Mouse (Mus musculus): ENCODE measurements at regions not wholly inside any gene's neighbourhood (a gene's known extent, or its start where the extent isn't known, plus 50 kb on each side); places are given as distances from the start of the nearest gene placed in this dataset.

DNA sequence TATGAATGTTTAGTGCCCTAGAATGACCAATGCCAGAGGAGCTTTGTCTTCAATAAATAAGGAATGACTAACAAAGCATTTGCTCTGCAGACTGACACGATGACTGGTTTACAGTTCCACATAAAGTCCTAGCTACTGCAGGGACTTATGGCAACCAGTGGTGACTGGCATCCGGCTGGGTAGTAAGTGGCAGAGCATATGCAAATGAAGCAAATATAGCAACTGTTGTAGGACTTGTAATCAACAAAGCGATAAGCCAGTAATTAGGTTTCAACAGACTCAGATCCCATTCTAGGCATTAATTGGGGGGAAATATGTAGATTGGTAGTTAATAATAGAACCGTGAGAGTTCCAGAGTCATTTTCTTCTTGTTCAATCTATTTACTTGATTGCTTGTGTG, 379.2 kb upstream of the Sptlc3 start:
- DNase-seq (ENCODE audit: low spot score), result no peak

DNA sequence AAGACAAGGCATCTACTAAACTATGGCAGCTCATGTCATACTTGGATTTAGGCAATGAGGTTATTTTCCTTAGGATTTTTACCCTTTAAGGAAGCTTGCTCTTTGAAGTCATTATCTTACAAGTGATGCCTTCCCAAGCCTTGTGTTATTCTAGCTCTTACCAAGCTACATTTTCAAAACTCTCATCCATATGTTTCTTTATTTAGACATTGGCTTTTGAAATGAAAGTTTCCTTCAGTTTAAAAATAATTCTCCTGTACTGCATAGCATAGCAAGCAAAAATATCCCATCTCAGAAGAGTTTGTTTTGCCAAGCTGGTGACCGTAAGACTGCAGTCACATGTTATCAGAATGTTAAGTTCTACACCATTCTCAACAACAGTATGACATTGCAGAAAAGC, 372.8 kb upstream of the Sptlc3 start:
- DNase-seq (ENCODE audit: low spot score), result no peak

DNA sequence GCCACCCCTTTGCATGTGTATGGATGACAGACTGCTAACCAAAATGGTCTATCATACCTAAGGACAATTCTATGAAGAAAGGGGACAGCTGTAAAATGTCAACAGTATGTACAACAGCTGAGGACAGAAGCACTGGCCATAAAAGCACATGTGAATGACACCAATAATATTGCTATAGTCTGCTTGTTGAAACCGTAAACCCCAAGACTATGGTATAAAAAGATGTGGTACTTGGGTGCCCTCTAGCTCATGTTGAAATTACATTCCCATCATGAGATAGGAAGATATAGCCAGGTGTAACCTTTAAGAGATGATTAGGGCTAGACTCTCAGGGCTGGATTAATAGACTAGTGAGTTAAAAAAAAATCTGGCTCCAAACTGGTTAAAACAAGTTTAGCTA, 361.6 kb upstream of the Sptlc3 start:
- no peak for DNase-seq (ENCODE audit: low spot score)

DNA sequence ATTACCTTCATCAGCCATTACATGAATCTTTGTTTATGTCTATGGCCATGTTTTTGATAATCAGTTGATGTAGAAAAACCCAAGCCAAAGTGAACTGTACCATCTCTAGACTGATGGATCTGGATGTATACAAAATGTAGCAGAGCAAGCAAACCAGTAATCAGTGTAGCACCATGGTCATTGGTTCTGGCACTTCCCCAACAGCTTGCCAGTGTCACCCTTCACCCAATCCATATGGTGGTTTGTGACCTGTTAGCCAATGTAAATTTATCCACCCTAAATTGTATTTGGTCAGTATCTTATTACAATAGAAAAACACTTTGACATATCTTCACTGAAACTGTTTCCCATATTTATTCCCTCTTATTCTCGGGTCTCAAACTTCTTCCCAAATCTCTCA, 346.7 kb upstream of the Sptlc3 start:
- no peak for DNase-seq (ENCODE audit: low spot score)

DNA sequence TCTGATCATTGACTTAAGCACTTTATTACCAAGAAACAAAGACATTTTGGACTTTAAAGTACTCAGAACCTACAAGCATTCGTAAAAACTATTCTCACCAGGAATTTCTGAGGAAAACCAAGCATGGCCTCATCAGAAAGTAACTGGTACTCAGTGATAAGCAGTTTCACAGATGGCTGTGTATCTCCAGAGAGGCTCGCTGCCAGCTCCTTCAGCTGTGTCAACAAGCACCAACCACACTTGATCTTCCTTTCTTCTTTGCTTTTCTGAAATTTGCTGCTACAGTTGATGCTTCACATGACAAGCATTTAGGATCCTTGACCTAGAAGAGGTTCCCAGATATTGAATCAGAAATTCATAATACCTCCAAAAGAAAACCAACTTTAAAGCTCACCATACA, 314.1 kb upstream of the Sptlc3 start:
- peak; percentile 4 for DNase-seq (ENCODE audit: low spot score)

DNA sequence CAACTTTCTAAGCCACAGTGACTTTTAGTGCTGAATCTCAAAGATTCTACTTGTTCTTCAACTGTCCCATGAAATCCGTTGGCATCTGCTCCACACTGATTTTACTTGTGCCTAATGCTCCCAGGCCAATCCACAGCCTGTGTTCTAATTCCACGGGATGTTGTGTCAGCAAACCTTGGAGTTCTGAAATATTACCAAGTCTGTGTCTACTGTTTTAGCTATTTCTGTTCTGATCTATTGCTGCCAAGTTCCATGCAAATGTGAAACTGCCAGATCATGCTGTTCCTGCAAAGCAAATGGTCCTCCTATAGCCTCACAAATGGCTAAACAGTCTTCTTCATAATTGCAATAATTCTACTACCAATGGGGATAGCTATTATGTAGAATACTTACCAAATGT, 295.4 kb upstream of the Sptlc3 start:
- no peak for DNase-seq (ENCODE audit: low spot score)

DNA sequence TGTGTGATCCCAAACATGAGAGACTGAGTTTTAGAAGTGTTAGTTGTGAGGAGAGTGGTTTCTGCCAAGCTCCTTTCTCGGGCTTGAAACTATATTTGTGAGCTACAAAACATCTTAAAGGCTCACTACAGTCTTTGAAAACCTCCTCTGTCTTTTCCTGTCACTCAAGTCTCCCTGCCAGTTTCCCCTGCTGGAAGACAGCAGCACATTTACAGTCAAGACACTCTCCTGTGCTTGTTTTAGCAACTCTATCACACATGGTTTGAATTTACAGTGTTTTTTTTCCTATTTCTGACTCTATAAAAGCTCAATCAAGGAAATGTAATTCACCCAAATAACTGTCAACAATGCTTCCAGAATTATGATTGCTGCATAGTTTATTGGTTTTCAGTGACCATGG, 286.1 kb upstream of the Sptlc3 start:
- no peak for DNase-seq (ENCODE audit: low spot score)

DNA sequence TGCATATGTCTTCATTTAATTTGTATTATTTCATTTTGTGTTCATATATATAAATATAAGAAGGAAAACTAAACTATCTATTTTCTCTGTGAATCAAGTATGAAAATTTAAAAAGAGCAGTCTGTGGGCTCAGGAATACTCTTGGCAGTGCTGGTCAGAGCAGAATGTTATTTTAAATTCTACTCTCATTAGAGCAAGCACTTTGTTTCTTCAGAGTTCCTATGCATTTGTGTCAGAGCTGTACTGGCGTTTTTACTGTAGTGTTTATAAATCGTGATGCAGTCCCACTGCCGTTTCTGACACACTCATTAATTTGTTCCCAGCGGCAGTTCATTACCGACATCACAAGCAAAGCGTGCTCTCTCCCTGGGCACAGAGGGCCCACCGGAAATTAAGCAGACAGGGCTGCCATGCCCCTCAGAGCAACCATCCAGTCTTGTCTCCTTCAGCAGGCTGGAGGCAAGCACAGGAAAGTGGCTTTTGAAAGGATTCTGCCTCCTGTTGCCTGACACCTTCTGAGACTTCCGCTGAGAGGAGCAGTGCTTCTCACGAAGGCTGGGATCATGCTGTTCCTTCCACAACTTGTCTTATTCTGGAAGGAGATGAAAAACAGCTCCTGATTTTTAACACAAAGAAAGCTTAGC, 272.8 kb upstream of the Sptlc3 start:
- peak; percentile 23 for DNase-seq (ENCODE audit: low spot score)

DNA sequence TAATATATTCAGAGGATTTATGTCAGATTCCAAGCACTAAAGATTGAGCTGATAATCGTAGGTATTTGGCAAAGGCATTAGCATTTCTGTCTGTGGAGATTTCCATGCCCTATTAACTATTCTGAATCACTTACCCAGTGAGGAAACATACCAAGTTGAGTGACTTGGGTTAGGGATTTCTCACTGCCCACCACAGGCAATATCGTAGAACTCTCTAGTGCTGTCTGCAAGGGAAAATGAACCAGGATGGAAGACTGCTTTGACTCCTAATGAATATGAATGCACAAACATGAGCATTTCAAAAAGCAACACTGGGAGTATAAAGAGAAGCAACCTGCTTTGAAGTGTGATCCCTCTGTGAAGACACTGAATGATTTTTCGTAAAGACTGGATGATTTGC, 263.3 kb upstream of the Sptlc3 start:
- DNase-seq (ENCODE audit: low spot score), result no peak

DNA sequence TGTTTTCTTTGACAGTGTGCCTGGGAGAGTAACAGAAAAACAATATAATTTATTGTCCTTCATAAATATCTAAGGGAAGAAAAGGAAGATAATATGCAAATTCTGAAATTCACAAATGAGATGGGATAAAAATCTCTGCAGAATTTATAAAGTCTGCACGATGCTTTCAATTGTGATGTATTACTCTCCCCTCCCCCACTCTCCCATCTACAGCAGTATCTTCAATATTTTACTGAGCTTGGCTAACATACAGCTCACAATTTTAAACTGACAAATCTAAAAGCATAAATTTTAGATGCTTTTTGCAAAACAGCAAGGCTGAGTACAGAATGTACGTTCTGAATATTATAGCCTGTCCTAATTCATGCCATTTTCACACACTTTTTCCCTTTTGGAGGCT, 243.6 kb upstream of the Sptlc3 start:
- no peak for DNase-seq (ENCODE audit: low spot score)

DNA sequence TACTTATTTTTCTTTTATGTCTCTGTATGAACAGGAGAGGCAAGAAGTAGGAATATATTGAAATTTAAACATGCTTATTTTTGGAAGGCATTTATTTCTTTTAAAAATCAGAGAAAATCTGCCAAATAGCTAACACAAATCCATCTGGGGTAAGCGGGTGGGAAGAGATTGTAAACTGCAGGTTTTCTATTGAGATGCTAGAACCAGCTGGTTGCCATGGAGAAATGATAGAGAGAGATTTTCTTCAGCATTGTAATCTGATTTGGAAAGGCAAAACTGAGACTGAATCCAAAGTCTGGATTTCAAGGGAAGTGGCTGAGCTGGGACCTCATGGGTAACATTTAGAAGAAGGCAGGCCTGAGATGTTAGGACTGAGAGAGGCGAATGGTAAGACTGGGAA, 226.6 kb upstream of the Sptlc3 start:
- DNase-seq (ENCODE audit: low spot score), result no peak

DNA sequence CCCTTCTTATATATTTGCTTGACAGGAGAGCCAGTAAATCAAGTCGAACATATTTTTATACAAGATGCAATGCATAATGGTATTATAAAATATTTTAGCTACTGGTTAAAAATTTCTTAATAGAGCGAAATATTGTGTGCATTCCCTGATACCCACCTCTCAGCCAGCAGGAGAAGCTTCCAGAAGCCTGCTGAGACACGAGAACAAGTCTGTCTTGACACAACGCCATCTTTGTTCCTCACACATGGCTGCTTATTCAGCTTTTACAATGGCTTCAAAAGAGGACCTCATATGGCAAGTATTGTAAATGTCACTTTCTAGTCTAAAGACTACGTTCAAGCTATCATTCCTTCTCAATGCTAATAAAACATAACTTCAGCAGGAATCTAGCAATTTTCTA, 217.1 kb upstream of the Sptlc3 start:
- DNase-seq (ENCODE audit: low spot score), result no peak

DNA sequence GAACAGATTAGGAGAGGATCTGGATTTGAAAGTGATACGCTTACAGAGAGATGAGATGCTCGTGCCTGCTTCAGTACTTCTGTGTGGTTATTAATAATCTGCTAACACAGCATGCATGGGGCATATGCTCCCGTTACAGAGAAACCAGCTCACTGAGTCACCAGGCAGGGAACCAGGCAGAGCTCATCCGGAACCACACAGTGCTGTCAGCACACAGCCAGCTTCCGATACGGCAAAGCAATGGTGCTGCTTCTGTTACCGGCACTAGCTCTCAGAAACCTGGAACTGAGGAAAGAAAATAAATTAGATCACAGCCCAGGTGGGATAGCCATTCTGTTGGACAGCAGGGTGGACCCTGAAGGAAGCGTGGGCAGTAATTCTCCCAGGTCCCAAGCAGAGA, 216.1 kb upstream of the Sptlc3 start:
- no peak for DNase-seq (ENCODE audit: low spot score)

DNA sequence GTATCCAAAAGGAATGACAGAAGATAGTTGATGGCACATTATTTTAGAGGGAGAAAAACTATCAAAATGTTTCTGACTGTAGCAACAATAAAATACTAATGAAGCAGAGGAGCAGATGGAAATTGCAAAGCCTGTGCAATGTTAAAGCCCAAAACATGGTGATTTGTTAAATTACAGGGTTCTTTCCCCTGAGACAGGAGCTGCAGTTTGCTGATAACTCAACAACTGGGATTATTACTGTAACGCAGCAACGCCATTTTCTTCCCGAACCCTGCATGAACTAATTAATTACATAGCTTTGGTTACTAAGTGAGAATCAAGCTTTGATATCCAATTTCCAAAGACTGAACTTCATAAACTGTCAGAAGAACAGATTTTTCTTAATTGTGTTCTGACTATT, 212.7 kb upstream of the Sptlc3 start:
- no peak for DNase-seq (ENCODE audit: low spot score)

DNA sequence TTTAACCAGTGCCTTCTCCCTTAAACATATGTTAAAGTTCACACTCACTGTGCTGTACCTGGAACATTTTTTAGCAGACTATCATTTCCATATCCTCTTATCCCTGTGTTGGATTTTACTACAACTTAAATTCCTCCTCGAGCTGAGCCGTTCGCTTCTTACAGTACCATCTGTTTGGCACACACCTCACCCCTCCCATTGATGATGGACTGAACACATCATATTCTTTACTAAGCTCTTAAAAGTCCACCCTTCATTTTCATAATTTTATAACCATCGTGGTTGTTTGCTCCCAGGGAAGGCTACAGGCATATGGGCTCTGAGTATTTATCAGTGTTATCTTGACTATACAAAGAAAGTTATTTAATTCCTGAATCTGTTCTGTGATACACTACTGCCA, 209.4 kb upstream of the Sptlc3 start:
- DNase-seq (ENCODE audit: low spot score), result no peak

DNA sequence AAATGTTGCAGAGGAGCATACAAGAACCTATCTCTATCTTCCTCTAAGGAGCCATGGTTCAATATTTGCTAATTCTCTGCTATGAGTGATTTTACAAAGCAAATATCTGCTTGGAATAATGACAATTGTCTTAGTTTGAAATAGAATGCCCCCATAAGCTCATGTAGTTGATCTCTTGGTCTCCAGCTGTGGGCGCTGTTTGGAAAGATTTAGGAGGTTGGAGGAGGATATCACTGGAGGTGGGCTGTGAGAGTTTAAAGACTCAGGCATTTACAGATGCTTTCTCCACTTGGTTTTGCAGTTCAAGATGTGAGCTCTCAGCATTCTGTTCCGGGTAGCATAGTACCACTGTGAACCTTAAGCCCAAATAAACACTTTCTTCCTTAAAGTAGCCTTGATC, 207.3 kb upstream of the Sptlc3 start:
- DNase-seq (ENCODE audit: low spot score), result no peak

DNA sequence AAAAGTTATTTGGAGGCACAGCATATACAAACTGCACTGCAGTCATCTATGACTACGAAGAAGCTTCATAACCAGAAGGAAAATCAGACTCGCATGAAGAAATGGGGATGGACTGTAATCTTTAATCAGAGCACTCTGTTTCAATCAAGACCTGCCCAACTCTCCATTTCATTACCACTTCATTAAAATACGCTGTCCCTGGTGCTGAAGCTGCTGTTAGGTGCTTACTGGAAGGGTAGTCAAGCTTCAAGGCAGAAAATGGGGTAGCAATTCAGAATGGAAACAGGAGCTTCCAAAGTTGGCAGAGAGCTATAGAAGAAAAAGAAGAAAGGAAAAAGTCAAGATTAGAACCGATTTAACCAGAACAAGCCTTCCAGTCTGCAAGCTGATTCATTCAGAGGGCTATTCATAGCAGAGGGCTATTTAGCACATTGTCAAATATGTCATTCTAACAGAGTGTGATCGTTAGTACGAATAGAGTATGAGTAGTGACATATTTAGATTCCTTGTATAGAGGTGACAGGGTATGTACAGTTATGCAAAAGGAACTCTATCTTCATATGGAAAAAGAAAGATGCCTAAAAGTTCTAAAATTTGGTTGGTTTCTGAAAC, 195.1 kb upstream of the Sptlc3 start:
- peak; percentile 77 for DNase-seq (ENCODE audit: low spot score)

DNA sequence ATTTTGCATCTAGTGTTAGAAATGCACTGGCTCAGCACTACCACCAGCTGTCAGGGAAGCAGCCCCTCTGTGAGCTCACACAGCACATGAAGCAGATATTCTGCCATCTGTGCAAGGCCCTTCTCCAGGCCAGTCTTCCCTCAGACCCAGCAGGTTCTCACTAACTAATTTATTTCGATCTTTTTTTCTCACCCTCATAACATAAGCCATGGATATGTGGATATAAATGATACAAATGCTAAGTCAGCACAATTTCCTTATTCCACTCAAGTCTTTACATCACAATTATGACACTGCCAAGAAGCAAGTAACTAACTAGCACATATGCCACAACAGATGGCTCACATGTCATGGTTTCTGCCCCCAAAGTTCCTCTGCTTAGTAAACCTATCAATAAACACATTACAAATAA, 182.3 kb upstream of the Sptlc3 start:
- DNase-seq (ENCODE audit: low spot score), result no peak

DNA sequence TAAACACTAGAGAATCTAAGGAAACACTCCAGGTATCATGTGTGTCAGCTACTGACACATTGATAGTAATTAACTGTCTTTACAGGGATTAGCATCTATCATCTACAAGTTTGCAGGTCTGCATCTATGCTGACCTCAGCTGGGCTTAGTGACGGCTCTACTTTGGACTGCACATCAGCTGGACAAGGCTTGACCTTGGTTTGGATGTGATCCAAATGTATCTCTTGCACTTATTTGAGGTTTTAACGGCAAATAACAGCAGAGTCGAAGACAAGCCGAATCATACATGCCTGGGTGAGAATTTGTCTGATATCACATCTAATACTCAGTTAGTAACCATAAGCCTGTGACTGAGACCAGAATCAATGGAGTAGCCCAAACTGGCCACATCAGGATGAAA, 181.7 kb upstream of the Sptlc3 start:
- no peak for DNase-seq (ENCODE audit: low spot score)

DNA sequence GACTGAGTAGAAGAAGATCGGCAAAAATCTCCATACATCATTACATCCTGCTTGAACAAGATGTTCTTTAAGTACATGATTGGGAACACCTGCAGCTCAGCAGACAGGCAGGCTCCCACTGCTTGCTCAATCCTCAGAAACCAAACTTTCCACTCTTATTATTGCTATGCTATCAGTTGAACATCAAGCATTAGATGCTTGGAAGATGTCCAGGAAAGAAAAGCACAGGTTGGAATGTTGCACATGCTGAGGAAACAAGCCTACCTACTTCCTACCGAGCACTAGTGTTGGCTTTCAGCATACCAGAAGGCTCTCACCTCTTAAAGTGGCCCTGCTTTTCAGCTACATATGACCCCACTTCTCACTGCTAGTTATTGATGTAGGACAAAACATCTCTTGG, 171.2 kb upstream of the Sptlc3 start:
- no peak for DNase-seq (ENCODE audit: low spot score)

DNA sequence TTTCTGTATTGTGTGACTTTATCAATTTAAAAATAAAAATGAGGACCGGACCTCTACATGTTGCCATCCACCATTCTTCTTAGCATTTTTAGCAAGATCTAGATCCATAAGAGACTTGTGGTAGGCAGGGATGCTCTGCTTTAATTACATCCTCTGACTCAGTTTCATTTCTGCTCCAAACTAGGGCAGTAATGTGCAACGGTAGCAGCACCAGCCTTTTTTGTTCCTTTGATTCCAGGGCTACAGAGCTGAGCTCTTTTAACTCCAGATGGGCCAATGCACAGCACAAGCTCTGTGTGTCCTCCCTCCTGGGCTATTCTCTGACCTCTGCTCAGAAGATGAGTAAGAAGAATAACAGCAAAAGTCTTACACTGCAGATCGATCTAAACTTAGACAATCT, 168.2 kb upstream of the Sptlc3 start:
- DNase-seq (ENCODE audit: low spot score), result no peak

DNA sequence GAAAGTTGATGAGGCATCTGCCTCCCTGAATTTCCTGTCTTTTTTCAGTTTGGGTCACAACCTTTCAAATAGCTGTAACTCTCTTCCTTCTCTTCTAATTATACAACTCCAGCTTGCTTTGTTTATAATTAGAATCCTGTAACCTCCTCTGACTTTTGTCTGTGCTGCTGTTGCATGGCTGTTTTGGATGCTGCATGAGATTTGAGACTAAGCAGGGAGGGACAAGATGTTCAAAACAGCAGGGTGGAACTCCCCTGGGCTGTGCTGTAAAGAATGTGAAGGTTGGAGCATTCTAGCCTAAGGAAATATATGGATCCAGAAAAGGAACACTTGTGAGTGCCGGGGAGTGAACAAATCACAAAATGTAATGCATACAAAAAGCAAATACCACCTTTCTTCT, 159.0 kb upstream of the Sptlc3 start:
- DNase-seq (ENCODE audit: low spot score), result no peak

DNA sequence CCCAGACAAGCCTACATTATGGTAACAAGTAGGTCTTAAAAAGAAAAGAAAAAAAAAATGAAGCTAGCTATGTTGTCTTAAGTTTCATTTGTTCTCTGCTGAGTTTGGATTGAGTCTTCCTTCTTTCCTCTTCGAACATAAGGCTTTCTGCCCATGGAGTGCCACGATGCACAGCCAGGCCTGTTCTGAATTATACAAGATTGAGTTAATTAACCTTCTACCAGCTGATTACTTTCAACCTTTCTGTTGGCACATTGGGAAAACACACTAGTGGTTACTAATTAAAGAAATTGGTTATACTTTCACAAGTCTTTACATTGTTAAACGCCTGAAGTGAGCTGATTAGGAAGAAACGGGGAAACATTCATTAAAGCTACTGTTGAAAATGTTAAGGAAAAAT, 155.5 kb upstream of the Sptlc3 start:
- no peak for DNase-seq (ENCODE audit: low spot score)

DNA sequence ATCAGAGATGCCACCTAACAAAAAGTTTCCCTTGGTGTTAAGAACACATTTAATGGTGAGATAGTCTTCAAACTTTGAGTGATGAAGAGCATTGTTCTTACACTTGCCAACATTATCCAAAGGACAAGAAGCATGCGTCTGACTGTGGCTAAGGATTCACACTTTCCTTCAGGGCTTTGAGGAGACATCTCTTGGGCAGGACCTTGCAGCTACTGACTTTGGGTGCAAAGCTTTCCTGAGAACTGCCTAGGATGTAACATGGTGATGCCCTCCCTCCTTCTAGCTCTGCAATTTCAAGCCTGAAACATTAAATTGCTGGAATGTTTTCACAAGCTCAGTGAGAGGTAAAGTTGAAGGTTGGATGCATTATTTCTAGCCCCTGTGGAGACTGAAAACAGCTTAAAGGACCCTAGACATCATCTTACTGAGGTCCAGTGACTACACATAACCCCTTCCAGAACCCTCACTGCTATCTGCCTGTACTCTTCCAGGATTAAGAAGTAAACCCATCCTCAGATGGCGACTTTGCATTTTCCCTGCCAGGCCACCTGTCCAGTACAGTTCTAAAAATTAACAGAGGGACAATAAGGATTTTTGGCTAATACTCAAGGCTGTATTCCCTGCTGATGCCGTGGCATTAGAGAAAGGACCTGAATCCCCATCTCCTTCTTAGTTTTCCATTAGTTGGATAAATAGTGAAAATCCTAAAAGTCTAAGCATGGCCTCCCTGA, 137.3 kb upstream of the Sptlc3 start:
- no peak for DNase-seq (ENCODE audit: low spot score)
